Mouse (Mus musculus) embryonic facial prominence, embryonic 15.5 days (tissue): ENCODE results near the gene Capn13. TPM values are rescaled to one million over a fixed set of nuclear protein-coding genes. Genes with fewer than 3 reads are reported as not detected.

ENCODE experiments used
- ATAC-seq: fragments of 200-750 bp; cut with Nextera tagmentation; 2 replicates; pipeline ENCODE4 v1.8.0; 2017; ENCODE audit warnings: low read depth, moderate TSS enrichment; ENCODE audit not compliant: insufficient number of reproducible peaks, low FRiP score, low TSS enrichment
- H3K27ac ChIP-seq: fragments of 300-500 bp; sonication (generic); replicated peaks from 2 replicates; pipeline ENCODE4 v1.5.1; 2015; ENCODE audit warnings: mild to moderate bottlenecking, inconsistent platforms
- H3K27me3 ChIP-seq: fragments of 300-500 bp; sonication (generic); 2 replicates; pipeline ENCODE4 v1.6.1; 2015; ENCODE audit warnings: inconsistent platforms
- H3K36me3 ChIP-seq: fragments of 300-500 bp; sonication (generic); 2 replicates; pipeline ENCODE4 v1.6.1; 2015; ENCODE audit warnings: mild to moderate bottlenecking, inconsistent platforms
- H3K4me1 ChIP-seq: fragments of 300-500 bp; sonication (generic); 2 replicates; pipeline ENCODE4 v1.6.1; 2015; ENCODE audit warnings: inconsistent platforms
- H3K4me2 ChIP-seq: fragments of 300-500 bp; sonication (generic); replicated peaks from 2 replicates; pipeline ENCODE4 v1.6.1; 2015; ENCODE audit warnings: mild to moderate bottlenecking, inconsistent platforms
- H3K4me3 ChIP-seq: fragments of 300-500 bp; sonication (generic); replicated peaks from 2 replicates; pipeline ENCODE4 v1.5.1; 2015; ENCODE audit warnings: mild to moderate bottlenecking, inconsistent platforms
- H3K9ac ChIP-seq: fragments of 300-500 bp; sonication (generic); 2 replicates; pipeline ENCODE4 v1.6.1; 2015; ENCODE audit warnings: inconsistent platforms
- H3K9me3 ChIP-seq: fragments of 300-500 bp; sonication (generic); replicated peaks from 2 replicates; pipeline ENCODE4 v1.6.1; 2016; ENCODE audit warnings: inconsistent platforms
- WGBS: fragments of 180-500 bp; shearing (Covaris S2); methylation state at CpG from one replicate; pipeline ENCODE4 v1.1.7; 2015; 5-methylcytosine and 5-hydroxymethylcytosine counted together
- polyA plus RNA-seq: library from polyadenylated mRNA; unstranded; fragments of >200 nt; fragmentation: Nextera tagmentation; extraction: Ambion mirVana; gene quantifications from 2 replicates; pipeline ENCODE4 v1.2.1, GENCODE M21; 2015

Capn13 gene
- polyA plus RNA-seq, 1 experiment from 2014 or later, result 0.16 TPM

DNA sequence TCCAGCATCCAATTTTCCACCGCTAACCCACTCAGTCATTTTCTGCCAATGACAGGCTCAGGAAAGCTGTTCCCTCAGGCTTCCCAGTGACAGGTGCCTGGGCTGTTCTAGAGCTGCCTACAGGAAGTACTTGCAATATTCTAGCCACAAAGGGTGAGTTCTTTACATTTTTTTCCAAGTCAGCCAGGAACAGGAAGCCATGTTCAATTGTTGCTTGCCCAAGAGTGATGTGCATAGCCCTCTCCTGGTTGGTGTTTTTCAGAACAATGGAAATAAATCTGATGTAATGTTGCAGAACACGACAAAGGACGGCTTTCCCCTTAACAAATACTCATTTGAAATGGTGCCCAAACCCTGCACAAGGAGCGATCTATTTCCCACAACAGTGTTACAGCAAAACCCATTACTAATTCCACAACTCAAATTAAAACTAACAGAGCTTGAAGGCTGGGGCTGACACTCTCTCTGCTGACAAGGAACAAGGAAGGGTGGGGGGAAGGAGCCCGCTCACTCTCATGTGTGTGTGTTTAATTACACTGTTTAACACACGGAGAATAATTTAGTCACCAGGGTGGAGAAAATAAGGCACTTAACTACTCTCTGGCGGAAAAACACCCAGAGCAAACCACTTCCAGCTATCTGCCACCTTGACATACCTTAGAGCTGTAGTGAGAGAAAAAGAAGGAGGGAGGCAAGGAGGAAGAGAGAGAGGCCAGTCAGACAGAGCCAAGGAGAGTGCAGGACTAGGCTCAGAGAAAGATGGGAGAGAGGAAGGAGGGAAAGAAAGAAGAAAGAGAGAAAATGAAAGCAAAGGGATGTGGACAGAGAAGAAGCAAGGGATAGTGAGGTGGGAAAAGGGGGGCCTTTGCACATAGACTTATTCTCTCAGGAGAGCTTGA, 10.2 kb downstream of the Capn13 start:
- H3K4me3 ChIP-seq, result no peak overlapping the region
- H3K4me2 ChIP-seq, result no peak overlapping the region
- H3K4me1 ChIP-seq, result no peaks in the 10 kb centered on the region
- H3K9ac ChIP-seq, result no peak overlapping the region
- no peak for ATAC-seq
- H3K27ac ChIP-seq, result no peak overlapping the region
- no peaks in the 10 kb centered on the region for H3K27me3 ChIP-seq
- 53% methylated on average over 7 of the region's 7 CpGs for WGBS
- H3K36me3 ChIP-seq, result no peaks in the 10 kb centered on the region
- H3K9me3 ChIP-seq, result no peaks in the 10 kb centered on the region

DNA sequence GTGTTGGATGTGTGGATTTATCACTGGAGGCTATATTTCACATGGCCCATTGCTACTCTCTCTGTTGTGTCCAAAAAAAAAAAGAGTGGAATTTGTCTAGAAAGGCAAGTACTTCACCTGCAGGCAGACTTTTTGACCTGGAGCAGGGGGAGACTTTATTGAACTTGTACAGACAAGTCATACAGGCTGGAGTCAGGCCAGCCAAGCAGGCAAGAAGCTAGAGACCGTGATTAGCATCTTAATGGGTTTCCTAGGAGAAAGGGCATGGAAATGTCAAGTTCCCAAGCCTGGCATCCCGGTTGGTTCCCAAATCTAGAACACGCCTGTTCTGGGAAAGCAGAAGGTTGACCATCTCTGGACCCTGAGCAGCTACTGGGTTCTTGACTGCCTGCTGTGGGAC, 11.3 kb downstream of the Capn13 start:
- H3K9ac ChIP-seq, result no peak overlapping the region
- H3K27ac ChIP-seq, result no peak overlapping the region
- no peaks in the 10 kb centered on the region for H3K27me3 ChIP-seq
- no peak for ATAC-seq
- H3K4me2 ChIP-seq, result no peak overlapping the region
- no peak overlapping the region for H3K4me3 ChIP-seq
- no peaks in the 10 kb centered on the region for H3K9me3 ChIP-seq
- WGBS, result 71% methylated on average over 3 of the region's 3 CpGs
- H3K36me3 ChIP-seq, result no peaks in the 10 kb centered on the region
- H3K4me1 ChIP-seq, result no peaks in the 10 kb centered on the region

DNA sequence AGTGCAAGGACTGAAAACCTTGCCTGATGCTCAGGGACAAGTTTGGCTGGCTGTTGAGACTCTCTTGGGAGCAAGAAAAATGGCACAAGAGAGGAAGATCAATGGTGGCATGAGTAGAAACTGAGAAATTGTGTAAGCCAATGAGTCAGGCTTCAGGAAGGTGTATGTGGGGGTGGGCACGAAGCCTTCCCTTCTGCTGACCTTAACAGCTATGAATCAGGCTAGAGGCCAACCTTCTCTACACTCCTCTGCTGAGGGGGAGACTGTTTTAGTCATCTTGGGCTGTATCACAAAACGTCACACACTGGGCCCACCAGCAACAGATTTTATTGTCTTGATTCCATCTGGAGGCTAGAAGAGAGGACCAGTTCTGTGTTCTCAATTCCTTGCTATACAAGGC, 14.1 kb downstream of the Capn13 start:
- Histone ChIP-seq H3K4me1 (no peaks in the 10 kb centered on the region), H3K4me2 (no peak overlapping the region), H3K4me3 (no peak overlapping the region), H3K27me3 (no peaks in the 10 kb centered on the region), H3K27ac (no peak overlapping the region), H3K9ac (no peak overlapping the region), H3K9me3 (no peaks in the 10 kb centered on the region), H3K36me3 (no peaks in the 10 kb centered on the region)
- WGBS, result 82% methylated on average over 2 of the region's 2 CpGs
- no peak for ATAC-seq

DNA sequence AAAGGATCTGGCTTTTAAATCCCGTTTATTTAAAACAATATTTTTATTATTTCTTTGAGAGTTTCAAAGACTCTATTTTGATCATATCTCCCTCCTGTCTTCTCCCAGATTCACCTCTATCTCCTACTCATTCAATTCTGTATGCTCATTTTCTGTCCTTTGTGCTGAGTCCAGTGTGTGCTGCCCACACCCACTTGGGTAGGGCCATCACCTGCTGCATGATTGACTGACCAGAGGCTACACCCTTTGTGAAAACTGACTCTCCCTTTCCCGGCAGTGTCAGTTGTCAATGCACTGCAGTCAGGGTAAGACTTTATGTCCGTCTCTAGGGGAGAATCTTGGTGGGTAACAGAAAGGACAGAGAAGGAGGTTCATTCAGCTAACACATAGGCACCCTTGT, 14.7 kb downstream of the Capn13 start:
- H3K36me3 ChIP-seq, result no peaks in the 10 kb centered on the region
- H3K27ac ChIP-seq, result no peak overlapping the region
- no peaks in the 10 kb centered on the region for H3K27me3 ChIP-seq
- 58% methylated on average over 3 of the region's 3 CpGs for WGBS
- H3K4me2 ChIP-seq, result no peak overlapping the region
- no peak overlapping the region for H3K9ac ChIP-seq
- H3K9me3 ChIP-seq, result no peaks in the 10 kb centered on the region
- no peak overlapping the region for H3K4me3 ChIP-seq
- no peaks in the 10 kb centered on the region for H3K4me1 ChIP-seq
- ATAC-seq, result no peak

DNA sequence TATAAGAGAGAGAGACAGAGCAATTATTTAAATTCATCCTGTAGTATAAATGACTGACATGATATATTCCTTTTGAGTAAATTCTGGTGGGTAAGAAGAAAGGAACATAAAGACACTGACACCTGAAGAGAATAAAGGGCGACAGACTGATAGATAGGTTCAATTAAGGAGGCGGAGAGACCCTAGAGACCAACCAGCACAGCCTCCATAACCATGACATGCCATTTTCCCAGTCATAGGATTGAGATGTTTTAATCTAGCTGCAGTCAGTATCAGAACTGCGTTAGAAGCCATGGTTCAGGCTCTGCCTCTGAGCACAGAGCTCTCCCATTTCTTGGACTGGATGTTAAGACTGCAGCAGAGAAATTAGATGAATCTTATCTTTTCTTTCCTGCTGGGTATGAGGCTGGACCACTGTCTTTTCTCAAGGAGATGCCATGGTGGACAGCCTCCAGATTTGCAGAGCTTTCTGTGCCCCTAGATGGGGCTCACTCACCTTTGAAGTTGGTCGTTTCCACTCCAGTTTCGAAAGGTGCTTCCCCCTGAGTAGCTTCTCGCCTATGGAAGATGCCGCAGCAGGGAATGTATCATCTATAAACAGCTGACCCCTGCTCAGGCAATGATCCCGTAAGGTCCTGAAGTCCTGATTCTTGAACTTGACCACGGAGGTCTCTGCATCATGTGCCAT, 18.2 kb downstream of the Capn13 start:
- no peaks in the 10 kb centered on the region for H3K4me1 ChIP-seq
- no peaks in the 10 kb centered on the region for H3K36me3 ChIP-seq
- 74% methylated on average over 9 of the region's 9 CpGs for WGBS
- H3K4me3 ChIP-seq, result no peak overlapping the region
- no peak overlapping the region for H3K27ac ChIP-seq
- H3K9ac ChIP-seq, result no peak overlapping the region
- no peak for ATAC-seq
- H3K27me3 ChIP-seq, result no peaks in the 10 kb centered on the region
- H3K9me3 ChIP-seq, result no peaks in the 10 kb centered on the region
- H3K4me2 ChIP-seq, result no peak overlapping the region

DNA sequence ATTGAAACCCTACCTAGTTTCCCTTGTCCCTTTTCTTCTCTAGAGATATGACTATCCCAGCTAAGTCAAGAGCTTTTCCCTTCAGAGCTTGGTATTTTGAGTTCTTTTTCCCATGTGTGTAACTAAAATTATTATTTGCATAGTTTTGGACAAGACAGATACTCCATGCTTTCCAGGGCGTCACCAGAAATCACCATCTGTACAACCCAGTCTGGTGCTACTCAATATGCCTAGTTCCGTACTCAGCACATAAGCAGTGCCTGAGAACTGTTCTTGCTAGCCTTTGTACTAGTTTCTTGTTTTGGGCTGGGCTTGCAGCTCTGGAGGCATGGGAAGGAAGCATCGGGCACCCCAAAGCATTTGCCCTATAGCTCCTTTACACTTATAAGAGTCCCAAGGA, 19.0 kb downstream of the Capn13 start:
- no peaks in the 10 kb centered on the region for H3K27me3 ChIP-seq
- no peak overlapping the region for H3K4me2 ChIP-seq
- H3K9me3 ChIP-seq, result no peaks in the 10 kb centered on the region
- no peak for ATAC-seq
- H3K36me3 ChIP-seq, result no peaks in the 10 kb centered on the region
- 89% methylated on average over 3 of the region's 3 CpGs for WGBS
- no peak overlapping the region for H3K27ac ChIP-seq
- no peak overlapping the region for H3K9ac ChIP-seq
- no peak overlapping the region for H3K4me3 ChIP-seq
- H3K4me1 ChIP-seq, result no peaks in the 10 kb centered on the region

DNA sequence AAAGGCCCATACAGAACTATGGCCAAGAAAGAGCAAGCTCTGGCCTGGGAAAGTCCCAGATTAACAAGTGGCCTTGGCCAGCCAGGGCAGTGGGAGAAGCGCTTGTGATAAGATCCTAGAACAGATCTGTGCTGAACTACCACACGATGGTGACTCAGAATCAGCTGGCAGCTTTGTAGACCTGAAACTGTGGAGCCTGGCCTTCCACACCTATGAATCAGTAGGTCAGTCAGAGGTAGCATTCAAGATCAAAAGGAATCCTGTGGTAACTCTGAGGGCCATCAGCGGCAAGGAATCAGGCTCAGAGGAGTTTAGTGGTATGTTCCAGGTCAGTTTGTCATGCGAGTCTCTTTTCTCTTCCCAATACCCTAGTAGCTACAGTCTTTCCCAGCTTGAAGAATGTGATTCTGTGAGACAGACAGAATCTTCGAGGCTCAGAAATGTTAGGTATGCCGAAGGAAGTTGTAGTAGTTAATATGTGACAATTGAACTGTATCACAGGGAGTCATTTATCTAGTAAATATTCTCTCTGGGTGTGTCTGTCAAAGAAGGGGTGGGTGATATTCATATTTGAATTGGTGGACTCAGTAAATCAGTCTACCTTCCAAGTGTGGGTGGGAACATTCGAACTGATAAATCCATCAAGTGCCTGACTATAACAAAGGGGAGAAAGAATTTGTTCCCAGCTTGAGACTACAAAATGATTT, 22.7 kb downstream of the Capn13 start:
- Histone ChIP-seq H3K27ac (no peak overlapping the region), H3K4me1 (no peaks in the 10 kb centered on the region), H3K27me3 (no peaks in the 10 kb centered on the region), H3K9ac (no peak overlapping the region), H3K4me3 (no peak overlapping the region), H3K36me3 (no peaks in the 10 kb centered on the region), H3K9me3 (no peaks in the 10 kb centered on the region), H3K4me2 (no peak overlapping the region)
- 79% methylated on average over 7 of the region's 7 CpGs for WGBS
- no peak for ATAC-seq

DNA sequence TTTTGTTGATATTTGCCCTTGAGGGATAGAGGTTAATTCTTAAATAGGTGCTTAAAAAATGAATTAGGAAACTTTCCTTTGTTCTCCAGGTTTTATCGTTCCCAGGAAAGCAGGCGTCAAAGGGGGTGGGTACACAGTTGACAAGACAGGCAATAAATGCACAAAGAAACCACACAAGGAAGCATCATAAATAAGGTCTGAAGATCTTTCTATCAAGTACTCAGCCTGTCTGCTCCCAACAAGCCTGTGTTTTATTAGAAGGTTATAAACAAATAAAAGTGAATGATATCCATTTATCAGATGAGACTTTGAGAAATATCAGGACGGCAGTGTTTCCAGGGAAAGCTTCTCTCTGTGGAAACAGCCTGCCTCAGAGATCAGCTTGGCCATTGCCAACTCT, 33.3 kb downstream of the Capn13 start:
- 80% methylated on average over 3 of the region's 3 CpGs for WGBS

DNA sequence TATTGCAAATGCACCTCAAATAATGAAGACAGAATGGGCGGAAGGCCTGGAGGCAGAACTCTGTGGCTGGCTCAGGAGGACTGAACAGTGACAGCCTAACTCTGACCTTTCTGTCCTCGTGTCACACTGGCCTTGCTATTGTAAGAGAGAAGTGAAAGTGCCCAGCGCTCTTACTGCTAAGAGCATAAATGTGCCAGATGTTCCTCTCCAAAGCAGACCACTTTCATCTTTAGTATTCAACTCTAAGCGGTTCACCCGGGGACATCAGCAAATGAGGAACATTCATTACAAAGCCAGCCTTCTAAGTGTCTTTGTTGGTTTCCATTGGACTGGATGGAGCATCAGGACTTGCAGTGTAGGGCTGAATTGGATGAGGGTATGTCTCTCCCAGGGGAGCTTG, 39.6 kb downstream of the Capn13 start:
- 55% methylated on average over 5 of the region's 5 CpGs for WGBS
- Histone ChIP-seq H3K27me3 (no peaks in the 10 kb centered on the region), H3K36me3 (no peaks in the 10 kb centered on the region), H3K4me2 (no peak overlapping the region), H3K27ac (no peak overlapping the region), H3K9ac (no peak overlapping the region), H3K4me3 (no peak overlapping the region), H3K9me3 (no peaks in the 10 kb centered on the region), H3K4me1 (no peaks in the 10 kb centered on the region)
- no peak for ATAC-seq

More for the DNA sequence above, 33.3 kb downstream of the Capn13 start:
- no peak for ATAC-seq
- Histone ChIP-seq H3K4me2 (no peak overlapping the region), H3K4me1 (no peaks in the 10 kb centered on the region), H3K9me3 (no peaks in the 10 kb centered on the region), H3K27ac (no peak overlapping the region), H3K9ac (no peak overlapping the region), H3K27me3 (no peaks in the 10 kb centered on the region), H3K36me3 (no peaks in the 10 kb centered on the region), H3K4me3 (no peak overlapping the region)

DNA sequence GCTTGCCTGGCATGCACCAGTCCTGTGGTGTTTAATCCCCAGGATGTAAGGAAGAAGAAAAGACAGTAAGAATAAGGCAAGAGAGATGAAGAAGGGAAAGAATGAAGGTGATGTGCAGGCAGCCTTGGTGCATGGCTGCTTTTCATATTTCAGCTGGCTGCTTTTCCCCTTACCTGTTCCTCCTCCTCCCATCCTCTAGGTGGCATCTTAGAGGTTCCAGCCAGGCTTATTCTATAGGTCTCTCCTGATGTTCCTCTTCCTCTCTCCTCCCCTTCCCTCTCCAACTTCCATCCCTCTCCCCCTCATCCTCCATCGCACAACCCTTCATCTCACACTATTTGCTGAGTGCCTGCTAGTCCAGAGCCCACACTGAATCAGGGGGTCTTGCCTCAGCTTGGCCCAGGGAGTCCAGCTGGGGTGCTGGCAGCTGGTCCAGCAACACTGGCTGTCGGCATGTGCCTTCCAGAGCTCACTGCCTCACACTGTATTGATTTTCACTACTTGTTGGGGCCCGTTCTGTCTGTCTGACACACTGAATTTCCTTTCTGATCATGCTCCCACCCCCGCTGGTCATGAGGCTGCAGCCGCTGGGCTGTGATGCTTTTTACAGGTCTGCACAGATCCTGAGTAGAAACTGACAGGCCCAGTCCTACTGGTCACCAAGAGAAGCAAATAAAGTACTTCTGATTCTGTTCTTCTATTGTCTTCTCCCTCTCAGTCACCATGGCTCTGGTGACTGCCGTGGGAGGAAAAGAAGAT, 56.9 kb downstream of the Capn13 start:
- no peak for ATAC-seq
- Histone ChIP-seq H3K27me3 (no peaks in the 10 kb centered on the region; the same call in 1 of the 2 replicates), H3K36me3 (no peaks in the 10 kb centered on the region), H3K27ac (no peak overlapping the region), H3K4me3 (no peak overlapping the region), H3K9ac (no peak overlapping the region), H3K4me1 (no peaks in the 10 kb centered on the region), H3K4me2 (no peak overlapping the region), H3K9me3 (no peaks in the 10 kb centered on the region)
- 53% methylated on average over 6 of the region's 6 CpGs for WGBS

DNA sequence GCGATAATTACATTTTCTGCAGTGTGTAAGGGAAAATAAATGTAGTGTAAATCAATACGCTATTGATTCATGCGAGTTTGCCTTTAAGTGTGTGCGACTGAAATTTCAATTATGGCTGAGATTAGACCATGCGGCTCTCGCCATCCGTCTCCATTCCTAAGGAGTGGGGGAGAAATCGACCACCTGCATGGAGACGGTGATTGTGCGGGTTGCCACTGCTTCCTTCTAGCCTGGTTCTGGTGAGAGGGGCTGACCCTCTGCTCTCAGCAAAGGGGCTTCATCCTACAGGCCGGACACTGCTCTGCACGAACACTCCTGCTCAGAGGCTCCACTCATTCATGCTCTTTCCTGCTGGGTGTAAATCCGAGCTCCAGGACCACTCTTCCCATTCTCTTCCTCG, 58.0 kb downstream of the Capn13 start:
- WGBS, result 70% methylated on average over 14 of the region's 14 CpGs
- ATAC-seq, result no peak
- H3K4me2 ChIP-seq, result no peak overlapping the region
- H3K36me3 ChIP-seq, result no peaks in the 10 kb centered on the region
- H3K4me3 ChIP-seq, result no peak overlapping the region
- H3K27me3 ChIP-seq, result no peaks in the 10 kb centered on the region; the same call in 1 of the 2 replicates
- H3K27ac ChIP-seq, result no peak overlapping the region
- H3K9me3 ChIP-seq, result no peaks in the 10 kb centered on the region
- H3K9ac ChIP-seq, result no peak overlapping the region
- H3K4me1 ChIP-seq, result no peaks in the 10 kb centered on the region
